Mouse (Mus musculus) thymus, postnatal 0 days (tissue): ENCODE results near the gene Rnf32. TPM values are rescaled to one million over a fixed set of nuclear protein-coding genes. Genes with fewer than 3 reads are reported as not detected.
A peak's percentile ranks its signal among the peaks of the same experiment; 100 is the strongest.

ENCODE experiments used
- DNase-seq: peaks from one replicate; pipeline ENCODE4 v3.0.0-alpha.2; 2015; ENCODE audit warnings: low spot score
- polyA plus RNA-seq: library from polyadenylated mRNA; unstranded; fragments of >200 nt; fragmentation: Nextera tagmentation; extraction: Ambion mirVana; gene quantifications from 2 replicates; pipeline ENCODE4 v1.2.1, GENCODE M21; 2015

Gene Rnf32
- 1.3 and 1.9 TPM in 2 replicates for polyA plus RNA-seq

GRCm38 (mm10) chr5:29195570-29196263 lies at the start of gene Rnf32:
Rnf32 (plus strand) TSS chr5:29195992.
- peak; percentile 89 for DNase-seq

DNA sequence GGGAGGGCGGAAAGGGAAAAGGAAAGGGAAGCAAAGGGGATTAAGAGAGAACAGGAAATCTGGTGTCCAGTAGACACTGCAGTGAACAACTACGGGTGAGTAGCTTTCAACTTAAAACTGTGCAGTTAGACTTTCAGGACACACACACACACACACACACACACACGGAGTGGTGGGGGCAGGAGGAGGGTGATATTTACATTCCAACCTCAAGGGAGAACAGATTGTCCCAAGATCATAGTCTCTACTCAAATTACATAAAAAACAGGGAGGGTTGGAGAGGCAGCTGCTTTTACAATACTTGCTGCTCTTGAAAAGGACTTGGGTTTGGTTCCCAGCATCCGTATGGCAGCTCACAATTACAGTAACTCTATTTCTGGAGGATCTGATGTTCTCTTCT lies 45.6 kb upstream of the Rnf32 start:
- no peak for DNase-seq

DNA sequence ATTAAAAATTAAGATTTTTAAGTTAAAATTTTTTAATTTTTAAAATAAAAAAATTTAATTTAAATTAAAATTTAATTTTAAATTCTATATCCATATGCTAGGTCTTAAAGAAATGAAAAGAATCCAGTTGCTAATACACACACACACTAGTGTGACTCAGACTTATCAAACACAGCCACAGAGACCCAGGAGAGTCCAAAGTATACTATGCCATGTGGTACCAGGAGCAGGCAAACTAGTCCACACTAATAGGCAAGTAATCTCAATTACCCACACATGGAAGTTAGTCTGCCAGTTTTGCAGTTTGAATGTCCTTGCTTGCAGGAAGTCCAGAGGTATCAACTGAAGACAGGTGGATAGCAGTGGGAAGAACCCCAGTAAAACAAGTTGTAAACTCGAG lies 35.9 kb upstream of the Rnf32 start:
- no peak for DNase-seq

- no peak for DNase-seq
Measured at GRCm38 (mm10) chr5:29166947-29167346, 28.8 kb upstream of the Rnf32 start.

DNA sequence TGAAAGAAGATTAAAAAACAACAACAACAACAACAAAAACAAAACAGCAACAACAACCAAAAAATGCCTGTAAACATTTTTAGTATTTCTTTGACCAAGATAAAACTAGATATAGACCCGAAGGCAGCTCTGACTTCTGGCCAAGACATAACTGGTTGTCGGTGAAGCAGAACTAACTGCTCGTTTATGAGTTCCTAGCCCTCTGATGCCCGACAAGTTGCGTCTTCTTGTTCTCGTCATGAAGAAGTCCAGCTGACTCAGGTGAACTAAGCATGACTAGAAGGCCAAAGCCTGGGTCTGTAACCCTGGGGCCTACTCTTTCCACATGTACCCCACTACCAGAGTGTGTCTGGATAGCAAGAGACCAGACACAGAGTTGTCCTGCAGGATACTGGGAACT lies 25.6 kb upstream of the Rnf32 start:
- DNase-seq = no peak

GRCm38 (mm10) chr5:29171165-29171564 lies 24.6 kb upstream of the Rnf32 start:
- no peak for DNase-seq

DNA sequence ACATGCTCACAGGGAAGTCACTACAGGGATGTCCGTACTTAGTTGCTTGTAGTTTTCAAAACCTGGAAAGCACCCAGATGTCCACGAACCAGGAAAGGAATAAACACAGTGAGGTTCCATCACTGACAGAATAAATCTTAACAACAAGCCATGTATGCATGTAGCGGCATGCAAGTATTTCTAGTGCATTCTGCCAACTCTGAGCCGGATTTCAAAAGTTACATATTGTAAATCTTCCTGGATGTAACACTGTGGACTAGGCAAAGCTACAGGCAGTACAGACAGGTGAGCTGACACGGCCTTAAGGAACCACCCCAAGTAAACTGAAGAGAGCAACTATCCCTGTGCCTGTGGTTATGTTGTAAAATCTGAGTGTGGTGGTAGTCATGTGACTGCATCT lies 9.0 kb upstream of the Rnf32 start:
- no peak for DNase-seq

DNA sequence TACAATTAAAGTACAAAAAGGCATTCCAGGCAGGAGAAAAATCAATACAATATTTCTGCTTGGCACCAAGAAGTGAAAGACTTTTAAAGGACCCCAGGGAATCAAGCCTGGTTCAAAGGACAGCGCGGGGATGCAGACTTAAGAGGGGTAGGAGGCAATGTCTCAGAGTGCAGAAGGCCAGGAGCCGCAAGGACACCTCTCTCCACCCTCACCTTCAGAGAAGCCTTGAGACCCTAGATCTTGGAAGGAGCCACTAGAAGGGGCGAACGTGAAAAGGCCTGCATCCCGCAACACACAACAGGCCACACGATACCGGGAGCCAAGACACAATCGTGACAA lies 592 bp upstream of the Rnf32 start:
- no peak for DNase-seq

DNA sequence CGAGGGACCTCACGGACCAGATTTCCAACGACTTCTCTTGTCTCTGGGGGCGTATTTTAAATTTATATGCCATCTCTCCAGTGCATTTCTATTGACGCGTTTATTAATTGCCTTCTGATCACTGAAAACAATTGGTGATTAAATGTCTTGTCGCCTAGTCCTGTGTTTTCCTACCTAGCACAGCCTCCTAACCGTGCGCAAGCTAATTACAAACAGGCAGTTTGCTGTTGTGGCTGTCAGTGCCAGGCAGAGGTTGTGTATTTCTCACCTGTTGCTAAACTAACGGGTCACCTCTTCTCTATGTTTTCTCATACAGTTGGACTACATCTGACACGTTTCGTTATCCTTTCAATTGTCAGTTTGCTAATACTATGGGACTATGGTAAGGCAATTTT lies 469 bp downstream of the Rnf32 start:
- DNase-seq = no peak

- DNase-seq = no peak
Measured at GRCm38 (mm10) chr5:29197187-29197586, 1.4 kb downstream of the Rnf32 start.

DNA sequence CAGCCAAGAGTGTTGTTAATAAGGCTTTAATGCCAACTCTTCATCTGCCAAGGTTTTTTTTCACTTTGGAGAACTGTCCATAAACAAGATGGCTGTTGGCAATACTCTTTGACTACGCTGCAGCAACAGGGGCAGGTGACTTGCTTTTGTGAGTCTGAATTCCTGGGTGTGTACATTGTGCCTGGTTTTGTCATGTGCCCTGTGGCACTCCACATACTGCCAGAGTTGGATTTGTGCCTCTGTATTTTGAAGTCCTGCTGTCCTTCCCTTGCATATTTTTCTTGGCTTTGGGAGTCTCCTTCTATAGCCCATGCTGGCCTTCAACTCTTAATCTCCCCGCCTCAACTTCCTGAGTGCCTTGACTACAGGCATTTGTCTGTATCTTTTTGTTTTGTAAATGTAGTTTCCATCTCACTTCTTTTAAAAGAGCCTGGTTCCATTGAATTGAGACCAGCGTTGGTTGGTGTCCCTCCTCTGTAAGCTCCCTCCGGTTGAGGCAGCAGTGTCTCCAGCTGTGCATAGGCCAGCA lies 3.2 kb downstream of the Rnf32 start:
- DNase-seq = no peak

- DNase-seq = no peak
Measured at GRCm38 (mm10) chr5:29199868-29200267, 4.1 kb downstream of the Rnf32 start.

DNA sequence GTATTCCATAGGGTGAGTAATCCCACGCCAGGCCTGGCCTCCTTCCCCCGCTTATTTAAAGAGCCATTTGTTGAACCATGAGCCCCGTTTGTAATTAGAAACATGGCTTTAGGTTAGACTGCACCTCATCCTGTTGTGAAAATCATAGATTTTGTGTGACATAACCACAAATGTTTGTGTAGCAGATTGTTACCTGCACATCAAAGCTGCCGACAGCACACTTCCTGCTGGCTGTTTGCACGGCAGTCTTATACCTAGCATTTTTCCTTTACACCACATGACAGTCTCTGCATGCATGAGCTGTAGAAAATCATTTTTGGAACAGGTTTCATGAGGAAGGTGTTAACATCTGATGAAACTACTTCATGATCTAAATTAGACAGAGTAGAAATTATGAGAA lies 9.9 kb downstream of the Rnf32 start:
- DNase-seq = peak; percentile 35

- DNase-seq = no peak
Measured at GRCm38 (mm10) chr5:29211980-29212555, 16.3 kb downstream of the Rnf32 start.

DNA sequence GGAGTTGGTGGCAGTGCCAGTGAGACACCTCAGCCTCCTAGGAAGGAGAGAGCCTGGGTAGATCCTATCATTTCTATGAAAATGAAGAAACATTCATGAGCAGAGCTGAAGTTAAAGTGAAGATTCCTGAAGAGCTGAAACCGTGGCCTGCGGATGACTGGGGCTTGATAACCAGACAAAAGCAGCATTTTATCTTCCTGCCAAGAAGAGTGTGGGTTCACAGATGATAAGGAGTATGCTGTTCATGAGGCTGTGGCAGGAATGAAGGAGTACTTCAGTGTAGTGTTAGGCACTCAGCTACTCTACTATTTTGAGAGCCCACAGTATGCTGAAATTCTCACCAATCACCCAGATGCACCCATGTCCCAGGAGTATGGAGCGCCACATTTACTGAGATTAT lies 22.2 kb downstream of the Rnf32 start:
- DNase-seq = no peak

GRCm38 (mm10) chr5:29224089-29224488 lies 28.3 kb downstream of the Rnf32 start:
- no peak for DNase-seq

- DNase-seq = no peak
Measured at GRCm38 (mm10) chr5:29230481-29230880, 34.7 kb downstream of the Rnf32 start.

DNA sequence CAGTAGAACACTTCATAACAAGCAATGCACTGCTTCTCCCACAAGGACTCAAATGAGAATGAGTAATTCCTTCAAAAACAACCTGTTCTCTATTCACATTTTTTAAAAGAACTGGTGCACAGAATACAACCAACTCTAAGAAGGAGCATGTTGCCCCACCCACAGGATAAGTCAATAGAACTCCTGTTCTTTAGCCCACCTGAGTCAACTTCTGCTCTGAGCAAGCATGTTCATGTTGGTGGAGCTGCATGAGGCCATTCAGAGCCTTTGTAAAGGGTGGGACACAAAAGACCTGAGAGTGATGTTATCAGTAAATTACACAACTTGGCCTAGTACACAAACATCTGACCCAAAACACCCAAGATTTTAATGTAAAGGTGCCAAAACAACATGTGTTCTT lies 42.6 kb downstream of the Rnf32 start:
- no peak for DNase-seq

DNA sequence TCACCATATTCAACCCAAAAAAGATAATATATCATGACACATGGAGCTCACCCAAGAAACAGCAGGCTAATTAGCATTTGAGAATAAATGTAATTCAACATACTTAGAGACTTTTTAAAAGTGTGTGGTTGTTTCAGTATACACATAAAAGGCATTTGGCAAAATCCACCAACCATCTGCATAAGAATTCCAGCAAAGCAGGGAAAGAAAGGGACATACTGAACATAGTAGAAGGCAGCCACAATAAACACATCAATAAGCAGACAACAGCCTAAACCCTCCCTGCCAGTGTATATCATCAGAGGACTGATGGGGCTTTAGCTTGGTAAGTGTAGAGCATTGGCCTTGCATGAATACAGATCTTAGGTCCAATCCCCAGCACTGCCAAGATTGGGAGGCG lies 49.0 kb downstream of the Rnf32 start:
- no peak for DNase-seq

GRCm38 (mm10) chr5:29250795-29251495 lies 55.2 kb downstream of the Rnf32 start:
- no peak for DNase-seq

GRCm38 (mm10) chr5:29251496-29251873 lies 55.7 kb downstream of the Rnf32 start:
- no peak for DNase-seq

DNA sequence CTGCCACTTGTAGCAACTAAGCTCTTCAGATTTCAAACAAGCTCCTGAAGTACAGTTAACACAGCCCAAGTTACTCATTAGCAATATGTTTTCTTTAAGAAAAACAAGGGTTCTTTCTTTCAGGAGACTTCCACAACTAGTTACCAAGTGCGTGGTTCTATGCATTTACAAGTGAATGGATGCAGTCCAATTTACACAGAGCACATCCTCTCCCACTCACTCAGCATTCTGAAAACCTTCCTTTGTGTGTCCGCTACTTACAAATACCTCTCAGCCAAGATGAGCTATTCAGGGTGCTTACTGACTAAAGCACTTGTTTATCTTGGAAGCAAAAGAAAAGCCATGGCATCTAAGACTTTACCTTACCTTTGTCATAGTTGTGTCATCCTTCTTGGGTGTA lies 58.1 kb downstream of the Rnf32 start:
- DNase-seq = no peak

- DNase-seq = no peak
Measured at GRCm38 (mm10) chr5:29270879-29271278, 75.1 kb downstream of the Rnf32 start.
